Mouse (Mus musculus) myocyte (in vitro differentiated cells): ENCODE data around the gene Aurka.

Source experiments
- POLR2A ChIP-seq: IDR thresholded peaks from one replicate; pipeline ENCODE4 v1.6.1; 2011; ENCODE audit warnings: low read depth, mild to moderate bottlenecking, control low read depth, moderate library complexity; ENCODE audit not compliant: insufficient read length
- POLR2AphosphoS2 ChIP-seq: IDR thresholded peaks from one replicate; pipeline ENCODE4 v1.6.1; 2011; ENCODE audit warnings: low read depth, control low read depth; ENCODE audit not compliant: insufficient read length

DNA sequence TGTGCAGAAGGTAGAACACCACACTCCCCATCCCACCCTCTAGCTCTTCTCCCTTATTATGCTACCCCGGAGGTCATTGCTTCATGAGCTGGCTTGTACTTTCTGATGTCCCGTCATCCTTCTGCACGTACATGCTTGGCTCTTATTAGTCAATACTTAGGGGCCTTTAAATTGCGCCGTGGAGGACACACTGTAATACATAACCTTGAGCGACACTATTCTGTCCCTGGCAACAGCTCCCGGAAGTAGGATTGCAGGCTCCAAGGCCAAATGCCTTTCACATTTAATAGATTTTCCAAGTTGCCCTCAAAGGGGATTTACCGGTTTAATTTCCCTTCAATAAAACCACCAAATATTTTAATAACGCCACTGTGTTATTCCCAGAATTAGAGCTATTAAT lies 58.6 kb downstream of the Aurka start:
- TF ChIP-seq POLR2A (no peak), POLR2AphosphoS2 (no peak)
